ENCODE assay signal across 25 mouse cellular contexts in the genomic region with DNA sequence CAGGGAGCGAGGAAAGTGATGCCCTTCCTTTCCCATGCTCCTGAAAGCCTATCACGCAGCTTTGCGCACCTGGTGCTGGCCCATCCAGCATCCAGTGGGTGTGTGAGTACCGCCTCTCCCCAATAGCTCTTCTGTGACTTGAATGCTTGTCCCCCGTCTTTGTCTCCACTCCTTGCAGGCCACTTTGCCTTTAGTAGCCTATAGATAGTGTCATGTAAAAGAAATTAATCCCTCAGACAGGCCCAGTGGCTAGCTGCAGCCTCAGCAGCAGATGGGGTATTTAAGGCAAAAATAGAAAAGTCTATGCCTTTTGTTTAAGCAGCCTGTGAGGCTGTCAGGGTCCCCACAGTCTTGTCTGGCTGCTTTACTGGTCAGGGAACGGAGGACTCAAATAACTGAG.
A peak's percentile ranks its signal among the peaks of the same experiment; 100 is the strongest.
DNase-seq lines count a peak whose midpoint lies in the region; ATAC-seq and TF ChIP-seq lines count a peak whose summit lies in the region.
"Had no signal": no experiment of that assay in that cellular context is flagged by ENCODE, and none has a peak within 500 bp of the region (broad histone marks: within the 10 kb centered on the region; RNA-seq: fewer than 3 reads in every experiment).

No protein-coding gene starts in this region.

- TF ChIP-seq CTCF in brain, embryonic 14.5 days (IDR thresholded peaks at IDR 0.05; ENCODE audit: borderline replicate concordance, extremely low read depth, insufficient read depth, insufficient read length) = no peak

- intact Hi-C loops in left cerebral cortex, postnatal 36 days (cut with DNase I) = no loop called here

- H3K27me3 ChIP-seq in heart, embryonic 10.5 days (ENCODE audit: insufficient read depth, poor library complexity, severe bottlenecking) = no peaks in the 10 kb centered on the region
- no peaks in the 10 kb centered on the region for H3K27me3 ChIP-seq in hindbrain, embryonic 11.5 days (ENCODE audit: control insufficient read depth, insufficient read depth, low read length)
- no peaks in the 10 kb centered on the region for H3K27me3 ChIP-seq in midbrain, embryonic 13.5 days
- H3K27me3 ChIP-seq: embryonic facial prominence, embryonic 13.5 days; heart, embryonic 12.5 days; stomach, embryonic 15.5 days had no signal

- H3K4me3 ChIP-seq in heart, embryonic 10.5 days = no peak overlapping the region
- H3K4me3 ChIP-seq in hindbrain, embryonic 11.5 days (ENCODE audit: low read depth, low read length) = no peak overlapping the region
- H3K4me3 ChIP-seq in midbrain, embryonic 13.5 days (replicated peaks) = no peak overlapping the region
- H3K4me3 ChIP-seq: embryonic facial prominence, embryonic 13.5 days; heart, embryonic 12.5 days; left cerebral cortex, adult 2 months; limb, embryonic 10.5 days; stomach, embryonic 15.5 days had no signal

- H3K4me2 ChIP-seq in hindbrain, embryonic 11.5 days (replicated peaks; ENCODE audit: low read depth, low read length) = no peak overlapping the region
- no peak overlapping the region for H3K4me2 ChIP-seq in midbrain, embryonic 13.5 days (replicated peaks)
- H3K4me2 ChIP-seq: embryonic facial prominence, embryonic 13.5 days; heart, embryonic 12.5 days; stomach, embryonic 15.5 days had no signal

- no peaks in the 10 kb centered on the region for H3K9me3 ChIP-seq in heart, embryonic 10.5 days
- no peaks in the 10 kb centered on the region for H3K9me3 ChIP-seq in hindbrain, embryonic 11.5 days (ENCODE audit: control insufficient read depth, low read length)
- no peaks in the 10 kb centered on the region for H3K9me3 ChIP-seq in midbrain, embryonic 13.5 days
- H3K9me3 ChIP-seq: embryonic facial prominence, embryonic 13.5 days; heart, embryonic 12.5 days; limb, embryonic 10.5 days; stomach, embryonic 15.5 days had no signal

- peak; percentile 50 for ATAC-seq in hindbrain, embryonic 11.5 days (ENCODE audit: low FRiP score)
- peak; percentile 71 for ATAC-seq in midbrain, embryonic 13.5 days
- ATAC-seq: activated CD4-positive, CD25-positive, alpha-beta regulatory T cell, adult 4 months had no signal

- H3K27ac ChIP-seq in heart, embryonic 10.5 days = no peak overlapping the region
- 0 out of 2 replicates have a peak overlapping the region, but pooled peaks have one; percentile 12 for H3K27ac ChIP-seq in hindbrain, embryonic 11.5 days (ENCODE audit: low read depth, low read length)
- peak overlapping the region; percentile 54 for H3K27ac ChIP-seq in midbrain, embryonic 13.5 days
- H3K27ac ChIP-seq: embryonic facial prominence, embryonic 13.5 days; left cerebral cortex, adult 2 months; limb, embryonic 10.5 days; stomach, embryonic 15.5 days had no signal

- peaks cover 8% of the 10 kb centered on the region for H3K4me1 ChIP-seq in heart, embryonic 10.5 days
- H3K4me1 ChIP-seq in hindbrain, embryonic 11.5 days (replicated peaks; ENCODE audit: control insufficient read depth, insufficient read depth, low read length) = no peaks in the 10 kb centered on the region
- peaks cover 32% of the 10 kb centered on the region for H3K4me1 ChIP-seq in midbrain, embryonic 13.5 days (replicated peaks)

- DNase-seq in heart, adult 11 months = peak; percentile 85
- no peak for DNase-seq in heart, embryonic 10.5 days (ENCODE audit: low spot score)
- DNase-seq in brain, embryonic 14.5 days (ENCODE audit: low read depth) = peak; percentile 66
- no peak for DNase-seq in hindbrain, embryonic 11.5 days (ENCODE audit: low spot score)
- no peak for DNase-seq in testis, postnatal 14 days (ENCODE audit: low spot score)
- no peak for DNase-seq in left cerebral cortex, postnatal 36 days (ENCODE audit: low spot score in 2 of 2)
- DNase-seq in spleen, postnatal 4 days (ENCODE audit: low spot score in 2 of 2) = no peak
- DNase-seq: adrenal gland, postnatal 14 days; cerebellum, adult 11-12 months; cerebellum, postnatal 14 days; gastrocnemius, postnatal 36 days; kidney, adult 9 months; kidney, postnatal 36 days; layer of hippocampus, adult 9-11 months; lung, adult 18-20 months; lung, postnatal 14 days; right cerebral cortex, adult 18-20 months; thymus, adult 2 months had no signal

- H3K36me3 ChIP-seq in heart, embryonic 10.5 days = no peaks in the 10 kb centered on the region
- no peaks in the 10 kb centered on the region for H3K36me3 ChIP-seq in hindbrain, embryonic 11.5 days (ENCODE audit: control insufficient read depth, insufficient read depth, low read length)
- H3K36me3 ChIP-seq in midbrain, embryonic 13.5 days = no peaks in the 10 kb centered on the region
- H3K36me3 ChIP-seq: embryonic facial prominence, embryonic 13.5 days; heart, embryonic 12.5 days; limb, embryonic 10.5 days; stomach, embryonic 15.5 days had no signal

- WGBS in heart, embryonic 10.5 days = 82% methylated on average over 6 of the region's 6 CpGs
- WGBS in hindbrain, embryonic 11.5 days = 67% methylated on average over 6 of the region's 6 CpGs
- 26% methylated on average over 6 of the region's 6 CpGs for WGBS in midbrain, embryonic 13.5 days

- no peak for TF ChIP-seq POLR2A in brain, embryonic 14.5 days (IDR thresholded peaks at IDR 0.05; ENCODE audit: borderline replicate concordance, extremely low read depth, insufficient read depth, insufficient read length, poor library complexity, severe bottlenecking)

- no peak overlapping the region for H3K9ac ChIP-seq in hindbrain, embryonic 11.5 days (ENCODE audit: low read depth, low read length)
- no peak overlapping the region for H3K9ac ChIP-seq in midbrain, embryonic 13.5 days (replicated peaks)
- H3K9ac ChIP-seq: embryonic facial prominence, embryonic 13.5 days; heart, embryonic 12.5 days; stomach, embryonic 15.5 days had no signal

Comparison
In these comparisons a context has a peak if more than half of its experiments do, and no peak if none do; other contexts are left out.
1. DNase-seq: peak in heart, adult 11 months (single experiment) and brain, embryonic 14.5 days (single experiment); none in heart, embryonic 10.5 days (single experiment), hindbrain, embryonic 11.5 days (single experiment), testis, postnatal 14 days (single experiment), left cerebral cortex, postnatal 36 days (0 of 2) and spleen, postnatal 4 days (0 of 2).